Mouse (Mus musculus): ENCODE measurements around the gene Mmp14. TPM values are rescaled to one million over a fixed set of nuclear protein-coding genes. Genes with fewer than 3 reads are reported as not detected.
A peak's percentile ranks its signal among the peaks of the same experiment; 100 is the strongest.

Gene Mmp14
- polyA plus RNA-seq, 1 experiment from 2014 or later, result 81.0 TPM

DNA sequence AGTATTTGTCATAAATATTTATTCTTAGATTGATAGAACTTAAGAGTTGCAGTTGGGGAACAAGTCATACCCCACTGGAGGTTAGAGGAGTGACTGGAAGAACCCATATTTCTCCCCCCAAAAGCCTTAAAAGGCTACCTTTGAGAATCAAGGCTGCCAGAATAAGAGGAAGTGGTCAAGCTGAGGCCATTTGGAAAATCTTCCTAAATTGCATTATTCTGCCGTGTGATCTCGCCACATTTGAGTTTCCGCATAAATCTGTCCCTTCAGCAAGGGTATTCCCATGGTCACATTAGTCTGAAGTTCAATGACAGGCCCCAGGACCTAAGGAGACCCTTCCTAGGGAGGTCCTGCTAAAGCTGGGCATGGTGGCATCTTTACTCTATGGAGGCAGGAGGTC is 11.1 kb downstream of the Mmp14 start:
- Histone ChIP-seq H3K27me3 (replicated peaks) (no peaks in the 10 kb centered on the region), H3K4me2 (replicated peaks) (no peak overlapping the region), H3K4me3 (no peak overlapping the region), H3K27ac (no peak overlapping the region), H3K4me1 (no peaks in the 10 kb centered on the region), H3K9ac (no peak overlapping the region), H3K36me3 (peaks cover 27% of the 10 kb centered on the region), H3K9me3 (no peaks in the 10 kb centered on the region)
- WGBS, result 87% methylated on average over 3 of the region's 3 CpGs
- ATAC-seq (ENCODE audit: low FRiP score, low read depth), result no peak

DNA sequence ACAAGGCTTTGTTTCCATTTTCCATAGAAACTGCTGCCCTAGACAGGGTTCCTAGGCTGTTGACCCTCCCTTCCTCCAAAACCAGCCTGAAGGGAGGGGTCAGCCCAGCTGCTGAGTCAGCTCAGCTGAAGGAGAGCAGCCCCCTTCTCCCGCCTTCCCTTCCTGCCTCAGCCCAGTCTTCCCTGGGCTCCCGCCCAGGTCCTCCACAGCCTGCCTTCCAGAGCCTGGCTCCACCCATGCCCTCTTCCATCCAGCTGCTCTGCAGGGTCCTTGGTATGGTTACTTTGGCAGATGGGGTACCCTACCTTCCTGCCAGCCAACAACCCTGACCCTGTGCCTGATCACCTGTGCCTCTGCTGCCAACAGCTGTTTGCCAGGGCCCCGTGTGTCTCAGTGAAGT is 11.8 kb downstream of the Mmp14 start:
- WGBS, result 18% methylated on average over 3 of the region's 3 CpGs
- H3K4me1 ChIP-seq, result no peaks in the 10 kb centered on the region
- no peak overlapping the region for H3K27ac ChIP-seq
- no peak overlapping the region for H3K4me3 ChIP-seq
- no peak overlapping the region for H3K9ac ChIP-seq
- no peaks in the 10 kb centered on the region for H3K27me3 ChIP-seq (replicated peaks)
- no peak overlapping the region for H3K4me2 ChIP-seq (replicated peaks)
- no peaks in the 10 kb centered on the region for H3K9me3 ChIP-seq
- peaks cover 26% of the 10 kb centered on the region for H3K36me3 ChIP-seq
- no peak for ATAC-seq (ENCODE audit: low FRiP score, low read depth)

DNA sequence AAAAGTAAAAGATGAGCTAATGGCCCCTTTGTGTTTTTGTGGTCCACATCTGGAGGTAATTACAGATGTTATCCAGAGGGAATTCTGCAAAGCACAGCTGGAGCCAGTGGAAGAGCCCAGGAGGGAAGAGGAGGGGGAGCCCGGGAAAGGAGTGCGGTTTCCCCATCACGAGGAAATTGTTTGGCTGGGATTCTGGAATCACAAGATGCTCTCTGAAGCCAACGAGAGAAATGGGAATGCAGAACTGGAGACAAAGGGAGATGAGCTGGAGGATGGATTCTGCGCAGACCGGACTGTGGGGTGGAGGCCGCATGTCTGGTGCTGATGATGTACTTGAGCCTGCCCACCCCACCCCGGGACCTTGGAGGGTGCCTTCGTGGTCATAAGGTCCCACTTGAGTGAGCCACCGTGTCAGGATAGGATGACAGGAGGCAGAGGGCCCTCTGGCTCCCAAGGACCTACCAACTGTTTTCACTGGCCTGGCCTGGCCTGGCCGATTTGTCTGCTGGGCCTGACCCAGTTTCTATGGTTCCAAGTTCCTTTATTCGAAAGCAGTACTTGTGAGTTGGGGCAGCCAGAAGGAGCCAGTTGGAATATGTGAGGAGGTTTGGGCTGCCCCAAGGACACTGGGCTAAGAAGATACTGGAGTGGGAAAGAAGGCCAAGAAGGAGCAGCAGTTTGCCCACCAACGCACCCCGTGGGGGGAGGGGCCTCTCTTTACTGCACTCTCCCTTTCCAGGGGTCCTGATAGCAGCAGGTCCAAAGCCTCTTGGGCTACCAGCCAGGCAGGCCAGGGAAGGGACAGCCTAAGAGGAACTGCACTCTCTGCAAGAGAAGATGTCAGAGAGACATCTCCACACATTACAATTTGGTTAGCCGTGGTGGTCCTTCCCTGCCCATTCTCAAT is 12.6 kb downstream of the Mmp14 start:
- Histone ChIP-seq H3K36me3 (peaks cover 18% of the 10 kb centered on the region), H3K4me1 (no peaks in the 10 kb centered on the region), H3K9ac (no peak overlapping the region), H3K9me3 (no peaks in the 10 kb centered on the region), H3K27ac (no peak overlapping the region), H3K4me3 (no peak overlapping the region), H3K4me2 (replicated peaks) (no peak overlapping the region), H3K27me3 (replicated peaks) (no peaks in the 10 kb centered on the region)
- 58% methylated on average over 15 of the region's 15 CpGs for WGBS
- no peak for ATAC-seq (ENCODE audit: low FRiP score, low read depth)

DNA sequence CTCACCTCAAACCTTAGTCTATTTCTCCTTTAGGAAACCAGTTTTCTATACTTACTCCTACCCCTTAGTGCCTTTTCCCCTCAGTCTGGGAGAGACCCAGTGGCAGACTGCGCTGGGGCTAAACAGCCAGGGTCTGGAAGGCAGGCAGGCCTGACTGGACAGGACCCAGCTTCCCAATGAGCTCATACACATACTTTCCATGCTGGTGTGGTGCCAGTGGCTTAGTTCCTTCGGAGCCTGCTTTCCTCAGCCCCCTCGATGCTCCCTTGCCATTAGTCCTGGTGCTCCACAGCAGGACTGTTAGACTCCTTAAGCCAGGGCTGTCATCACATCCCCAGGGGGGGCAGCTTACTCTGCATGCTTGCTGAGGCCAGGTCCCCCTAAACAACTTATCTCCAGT is 14.1 kb downstream of the Mmp14 start:
- no peak overlapping the region for H3K9ac ChIP-seq
- H3K36me3 ChIP-seq, result peaks cover 4% of the 10 kb centered on the region; the same call in 1 of the 2 replicates
- H3K4me1 ChIP-seq, result no peaks in the 10 kb centered on the region; the same call in 1 of the 2 replicates
- no peak for ATAC-seq (ENCODE audit: low FRiP score, low read depth)
- WGBS, result 82% methylated on average over 3 of the region's 3 CpGs
- no peak overlapping the region for H3K4me3 ChIP-seq
- H3K27ac ChIP-seq, result no peak overlapping the region
- no peaks in the 10 kb centered on the region for H3K27me3 ChIP-seq (replicated peaks)
- H3K9me3 ChIP-seq, result no peaks in the 10 kb centered on the region
- H3K4me2 ChIP-seq (replicated peaks), result no peak overlapping the region

DNA sequence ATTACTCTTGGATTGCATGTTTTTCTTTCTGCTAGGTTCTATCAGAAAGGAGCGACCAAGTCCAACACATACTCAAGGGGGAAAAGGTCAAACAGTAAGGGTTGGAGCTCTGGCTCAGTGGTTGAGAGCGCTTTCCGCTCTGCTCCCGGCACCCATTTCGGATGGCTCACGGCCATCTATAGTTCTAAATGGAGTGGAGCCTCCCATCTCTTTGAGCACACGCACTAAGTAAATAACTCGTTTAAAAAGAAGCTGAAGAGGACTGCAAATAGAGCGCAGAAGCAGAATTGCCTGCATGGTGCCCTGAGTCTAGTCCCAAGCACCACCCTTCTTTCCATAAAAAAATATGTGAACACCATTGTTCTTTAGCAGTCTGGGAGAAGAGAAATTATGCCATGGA is 22.2 kb downstream of the Mmp14 start:
- H3K4me3 ChIP-seq, result no peak overlapping the region
- no peaks in the 10 kb centered on the region for H3K9me3 ChIP-seq
- H3K27ac ChIP-seq, result no peak overlapping the region
- no peak overlapping the region for H3K4me2 ChIP-seq (replicated peaks)
- WGBS, result 89% methylated on average over 9 of the region's 9 CpGs
- H3K9ac ChIP-seq, result no peak overlapping the region
- no peak for ATAC-seq (ENCODE audit: low FRiP score, low read depth)
- no peaks in the 10 kb centered on the region; the same call in 1 of the 2 replicates for H3K4me1 ChIP-seq
- no peaks in the 10 kb centered on the region for H3K27me3 ChIP-seq (replicated peaks)
- H3K36me3 ChIP-seq, result no peaks in the 10 kb centered on the region

DNA sequence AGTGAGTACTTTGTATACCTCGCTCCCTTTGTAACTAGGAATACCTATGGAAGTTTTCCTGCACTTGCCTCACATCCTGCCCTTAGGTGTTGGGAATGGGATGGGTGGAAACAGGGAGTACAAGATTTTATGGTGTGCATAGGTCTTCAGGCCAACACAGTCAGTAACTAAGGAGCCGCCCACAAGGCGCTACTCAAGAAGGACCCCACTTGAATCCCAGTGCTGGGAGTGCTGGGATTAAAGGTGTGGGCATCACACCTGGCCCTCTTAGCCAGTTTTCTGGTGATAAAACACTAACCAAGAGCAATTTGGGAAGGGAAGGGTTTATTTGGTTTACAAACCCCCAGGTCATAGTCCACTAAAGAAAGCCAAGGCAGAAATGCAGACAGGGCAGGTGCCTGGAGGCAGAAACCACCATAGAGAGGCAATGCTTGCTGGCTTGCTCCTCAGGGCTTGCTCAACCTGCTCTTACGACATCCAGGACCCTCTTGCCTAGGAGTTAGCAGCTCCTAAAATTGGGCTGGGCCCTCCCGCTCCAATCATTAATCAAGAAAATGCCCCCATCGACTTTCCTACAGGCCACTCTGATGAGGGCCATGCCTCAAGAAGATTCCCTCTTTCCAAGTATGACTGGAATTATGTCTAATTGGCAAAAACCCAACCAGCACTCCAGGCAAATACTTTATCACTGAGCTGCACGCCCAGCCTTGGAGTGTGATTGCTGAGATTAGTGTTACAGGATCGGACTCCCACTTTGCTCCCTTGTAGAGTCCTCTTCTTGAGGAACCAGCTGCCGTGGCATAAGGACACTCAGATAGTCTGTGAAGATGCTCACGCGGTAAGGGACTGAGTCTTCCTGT is 23.5 kb downstream of the Mmp14 start:
- no peak overlapping the region for H3K27ac ChIP-seq
- 86% methylated on average over 11 of the region's 11 CpGs for WGBS
- H3K9ac ChIP-seq, result no peak overlapping the region
- no peaks in the 10 kb centered on the region for H3K36me3 ChIP-seq
- H3K9me3 ChIP-seq, result no peaks in the 10 kb centered on the region
- H3K27me3 ChIP-seq (replicated peaks), result no peaks in the 10 kb centered on the region
- H3K4me1 ChIP-seq, result no peaks in the 10 kb centered on the region
- no peak overlapping the region for H3K4me2 ChIP-seq (replicated peaks)
- no peak overlapping the region for H3K4me3 ChIP-seq
- ATAC-seq (ENCODE audit: low FRiP score, low read depth), result no peak

DNA sequence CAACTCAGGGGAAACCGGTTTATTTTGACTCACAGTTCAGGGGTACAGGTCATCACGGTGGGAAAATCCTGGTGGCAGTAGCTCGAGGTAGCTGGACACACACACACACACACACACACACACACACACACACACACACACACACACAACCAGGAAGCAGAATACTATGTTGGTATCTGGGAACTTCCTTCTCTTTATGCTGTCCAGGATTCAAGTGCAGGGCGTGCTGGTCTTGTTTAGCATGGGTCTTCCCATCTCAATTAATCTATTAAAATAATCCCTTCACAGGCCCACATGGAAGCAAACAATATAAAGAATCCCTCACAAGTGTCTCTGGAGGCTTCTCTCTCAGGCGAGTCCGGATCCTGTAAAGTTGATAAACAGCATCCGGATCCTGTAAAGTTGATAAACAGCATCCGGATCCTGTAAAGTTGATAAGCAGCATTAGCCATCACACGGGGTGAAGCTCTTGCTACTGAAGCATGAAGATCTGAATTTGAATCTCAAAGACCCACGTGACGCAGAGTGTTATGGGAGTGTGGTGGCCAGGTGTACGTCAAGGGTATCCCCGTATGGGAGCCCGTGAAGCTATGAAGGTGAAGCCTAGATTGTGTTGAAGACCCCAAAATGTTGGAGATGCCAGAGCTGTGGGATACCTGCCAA is 26.6 kb downstream of the Mmp14 start:
- WGBS, result 91% methylated on average over 14 of the region's 14 CpGs
- H3K4me3 ChIP-seq, result no peak overlapping the region
- no peak overlapping the region for H3K27ac ChIP-seq
- no peak for ATAC-seq (ENCODE audit: low FRiP score, low read depth)
- no peaks in the 10 kb centered on the region for H3K9me3 ChIP-seq
- H3K4me1 ChIP-seq, result no peaks in the 10 kb centered on the region
- H3K9ac ChIP-seq, result no peak overlapping the region
- H3K4me2 ChIP-seq (replicated peaks), result no peak overlapping the region
- H3K27me3 ChIP-seq (replicated peaks), result no peaks in the 10 kb centered on the region
- H3K36me3 ChIP-seq, result no peaks in the 10 kb centered on the region

DNA sequence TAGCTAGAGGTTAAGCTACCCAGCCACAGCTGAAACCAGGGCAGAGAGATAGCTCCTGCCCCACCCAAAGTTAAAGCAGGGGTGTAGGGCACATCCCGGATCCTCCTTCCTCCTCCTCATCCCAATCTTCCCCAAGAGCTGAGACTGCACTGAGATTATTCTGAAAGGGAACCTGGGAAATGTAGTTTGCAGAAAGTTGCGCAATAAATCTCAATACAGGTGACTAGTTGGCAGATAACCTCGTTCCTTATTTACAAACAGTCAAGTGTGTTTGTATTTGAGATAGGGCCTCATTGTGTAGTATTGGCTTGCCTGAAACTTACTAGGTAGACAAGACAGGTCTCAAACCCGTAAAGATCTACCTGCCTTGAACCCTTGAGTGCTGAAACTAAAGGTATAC is 30.7 kb downstream of the Mmp14 start:
- Histone ChIP-seq H3K9ac (no peak overlapping the region), H3K4me3 (no peak overlapping the region), H3K36me3 (no peaks in the 10 kb centered on the region), H3K4me1 (no peaks in the 10 kb centered on the region), H3K4me2 (replicated peaks) (no peak overlapping the region), H3K27me3 (replicated peaks) (no peaks in the 10 kb centered on the region), H3K27ac (no peak overlapping the region), H3K9me3 (no peaks in the 10 kb centered on the region)
- no peak for ATAC-seq (ENCODE audit: low FRiP score, low read depth)
- WGBS, result 89% methylated on average over 4 of the region's 4 CpGs

DNA sequence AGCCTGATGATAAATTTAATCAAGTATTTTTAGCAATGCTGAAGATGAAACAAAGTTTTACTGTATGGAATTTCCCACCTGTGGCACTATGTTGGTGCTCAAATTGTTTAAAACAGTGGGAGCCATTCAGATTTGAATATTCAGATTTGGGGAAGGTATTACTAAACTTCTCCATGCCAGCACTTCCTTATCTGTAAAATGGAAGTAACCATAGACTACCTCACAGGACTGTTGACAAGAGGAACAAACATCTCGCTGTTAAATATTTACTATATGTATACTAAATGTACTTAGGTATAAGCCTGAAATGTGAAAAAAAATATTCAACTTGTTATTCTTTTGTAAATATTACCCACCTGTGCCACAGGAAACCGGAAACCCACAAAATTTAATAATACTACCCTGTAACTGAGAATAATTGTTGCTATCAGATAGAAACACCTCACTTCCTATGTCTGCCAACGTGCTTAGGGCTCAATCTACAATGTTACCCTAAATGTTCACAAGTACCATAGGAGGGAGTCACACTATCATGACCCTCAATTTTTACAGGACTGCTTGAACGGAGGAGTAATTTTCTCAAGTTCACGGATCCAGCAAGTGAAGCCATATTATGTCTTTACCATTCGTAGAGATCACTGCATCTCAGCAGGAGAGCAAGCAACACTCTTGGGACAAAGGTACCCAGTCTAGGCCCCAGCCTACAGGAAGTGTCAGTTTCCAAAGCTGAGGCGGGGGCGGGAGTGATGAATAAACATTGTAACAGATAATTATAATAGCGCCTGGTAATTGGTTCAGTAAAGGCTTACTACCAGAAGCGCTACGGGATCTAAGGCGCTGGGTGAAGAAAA is 31.9 kb downstream of the Mmp14 start:
- H3K4me2 ChIP-seq (replicated peaks), result peak overlapping the region; percentile 91
- H3K9ac ChIP-seq, result peak overlapping the region; percentile 78
- H3K27ac ChIP-seq, result no peak overlapping the region
- ATAC-seq (ENCODE audit: low FRiP score, low read depth), result peak; percentile 38
- H3K4me3 ChIP-seq, result peak overlapping the region; percentile 78
- H3K36me3 ChIP-seq, result peaks cover 11% of the 10 kb centered on the region
- 16% methylated on average over 12 of the region's 12 CpGs for WGBS
- H3K27me3 ChIP-seq (replicated peaks), result no peaks in the 10 kb centered on the region
- no peaks in the 10 kb centered on the region for H3K9me3 ChIP-seq
- no peaks in the 10 kb centered on the region for H3K4me1 ChIP-seq

DNA sequence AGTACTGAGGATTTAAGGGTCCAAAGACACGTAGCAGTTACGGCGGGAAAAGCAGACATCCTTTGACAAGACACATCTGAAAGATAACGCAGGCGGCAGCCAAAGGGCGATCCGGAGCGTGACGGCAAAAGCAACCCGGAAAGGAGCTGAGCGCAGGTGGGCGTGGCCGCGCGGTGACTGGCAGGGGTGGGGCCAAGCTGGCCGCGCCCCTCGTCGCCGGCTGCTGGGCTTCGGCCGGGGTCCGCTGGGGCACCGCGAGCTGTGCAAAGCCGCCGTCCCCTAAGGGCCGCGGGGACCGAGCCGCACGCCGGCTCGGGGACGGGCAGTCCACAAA is 32.5 kb downstream of the Mmp14 start, which contains the start of gene Lrp10:
Gene Lrp10, plus strand, starts transcription at position 179 of the 334 bp plus-strand sequence.
- Histone ChIP-seq H3K4me2 (replicated peaks) (peak within 1 kb of the TSS; percentile 91), H3K4me3 (peak within 1 kb of the TSS; percentile 78), H3K9me3 (no peaks in the 10 kb centered on the region), H3K27ac (no peak within 1 kb of the TSS), H3K9ac (peak within 1 kb of the TSS; percentile 78), H3K27me3 (replicated peaks) (no peaks in the 10 kb centered on the region), H3K4me1 (no peaks in the 10 kb centered on the region), H3K36me3 (peaks cover 17% of the 10 kb centered on the region)
- ATAC-seq (ENCODE audit: low FRiP score, low read depth), result peak; percentile 89
- WGBS, result 1% methylated on average over 35 of the region's 35 CpGs

DNA sequence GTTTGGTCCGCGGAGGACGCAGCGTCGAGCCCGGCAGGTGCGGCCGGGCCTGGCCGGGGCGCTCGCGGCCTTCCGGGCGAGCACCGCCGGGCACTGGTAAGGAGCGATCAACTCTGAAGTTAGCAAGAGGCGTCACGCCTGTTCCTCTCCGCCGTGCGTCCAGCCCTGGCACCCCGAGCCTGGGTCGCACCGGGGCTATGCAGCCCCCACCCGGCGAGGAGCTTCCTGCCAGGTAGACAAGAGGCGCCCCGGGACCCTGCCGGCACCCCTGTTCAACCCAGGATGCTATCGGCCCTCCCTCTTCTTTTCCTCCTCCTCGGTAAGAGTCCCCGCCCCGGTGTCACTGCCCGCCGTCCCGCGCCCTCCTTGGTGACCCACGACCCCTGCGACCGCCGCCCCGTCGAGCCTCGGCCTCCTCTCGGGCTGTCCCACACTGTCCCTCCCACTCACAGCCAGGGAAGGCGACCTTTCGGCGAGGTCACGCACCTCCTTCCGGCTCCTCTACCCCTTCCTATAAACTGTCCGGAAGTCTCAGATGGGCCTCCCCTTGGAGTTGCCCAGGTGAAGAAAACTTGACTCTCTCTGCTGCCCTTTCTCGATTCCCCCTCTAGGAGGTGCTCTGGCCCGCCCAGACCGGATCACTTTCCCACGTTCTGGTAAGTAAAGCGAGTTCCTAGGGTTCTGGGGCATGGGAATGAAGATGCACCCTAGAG is 33.0 kb downstream of the Mmp14 start:
- WGBS, result under 1% methylated on average over 55 of the region's 57 CpGs

More for the DNA sequence above, 33.0 kb downstream of the Mmp14 start:
- Histone ChIP-seq H3K4me2 (replicated peaks) (peak overlapping the region; percentile 91), H3K36me3 (peaks cover 22% of the 10 kb centered on the region), H3K9ac (peak overlapping the region; percentile 78), H3K4me1 (no peaks in the 10 kb centered on the region), H3K27ac (no peak overlapping the region), H3K27me3 (replicated peaks) (no peaks in the 10 kb centered on the region), H3K9me3 (no peaks in the 10 kb centered on the region), H3K4me3 (peak overlapping the region; percentile 78)
- ATAC-seq (ENCODE audit: low FRiP score, low read depth), result peak; percentile 77

Measured in neural tube, embryonic 12.5 days (tissue).